Mouse (Mus musculus): ENCODE measurements around the gene Casp3.
A peak's percentile ranks its signal among the peaks of the same experiment; 100 is the strongest.
"Not testable (repeated sequence)": the region's sequence is repeated elsewhere in the genome, so short reads cannot be mapped to it uniquely, and the experiment has no call there.

The Casp3 gene

DNA sequence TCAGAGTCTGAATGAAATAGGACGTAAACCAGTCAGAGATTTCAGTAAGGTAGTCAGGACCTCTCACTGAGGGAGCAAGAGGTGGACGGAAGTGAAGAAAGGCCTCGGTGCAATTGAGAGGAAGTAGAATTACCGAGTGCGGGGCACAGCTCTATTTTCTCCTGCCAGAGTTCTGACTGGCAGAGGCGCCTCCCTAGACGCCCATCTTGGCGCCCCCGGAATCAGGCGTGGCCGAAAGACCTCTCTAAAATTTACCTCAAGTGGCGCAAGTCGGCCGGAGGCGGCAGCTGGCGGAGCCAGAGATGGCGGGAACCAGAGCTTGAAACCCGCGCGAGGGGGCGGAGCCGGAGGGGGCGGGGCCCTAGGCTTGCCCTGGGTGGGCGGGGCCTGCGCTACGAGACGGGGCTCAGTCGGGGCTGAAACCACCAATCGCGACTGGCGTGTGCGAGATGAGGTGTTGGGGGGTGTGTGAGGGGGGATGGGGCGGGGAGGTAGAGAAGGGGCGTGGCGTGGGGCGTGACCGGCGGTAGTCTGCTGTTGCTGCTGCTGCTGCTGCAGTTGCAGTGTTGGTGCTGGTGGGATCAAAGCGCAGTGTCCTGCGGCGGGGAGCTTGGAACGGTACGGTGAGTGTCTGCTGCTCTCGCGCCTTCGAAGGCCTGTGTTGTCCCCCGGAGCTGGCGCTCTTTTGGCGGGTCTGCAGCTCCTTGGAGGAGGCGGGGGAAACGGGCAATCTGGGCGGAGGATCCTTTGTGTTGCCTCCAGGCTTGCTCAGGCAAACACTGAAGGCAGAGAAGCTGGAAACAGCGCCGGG lies at the start of gene Casp3, which contains the start of gene Primpol:
Casp3 (plus strand) TSS at position 413 of the 811 bp plus-strand sequence.
Primpol (minus strand) TSS at position 334 of the 811 bp plus-strand sequence.
- DNase-seq, result peak; percentile 99

DNA sequence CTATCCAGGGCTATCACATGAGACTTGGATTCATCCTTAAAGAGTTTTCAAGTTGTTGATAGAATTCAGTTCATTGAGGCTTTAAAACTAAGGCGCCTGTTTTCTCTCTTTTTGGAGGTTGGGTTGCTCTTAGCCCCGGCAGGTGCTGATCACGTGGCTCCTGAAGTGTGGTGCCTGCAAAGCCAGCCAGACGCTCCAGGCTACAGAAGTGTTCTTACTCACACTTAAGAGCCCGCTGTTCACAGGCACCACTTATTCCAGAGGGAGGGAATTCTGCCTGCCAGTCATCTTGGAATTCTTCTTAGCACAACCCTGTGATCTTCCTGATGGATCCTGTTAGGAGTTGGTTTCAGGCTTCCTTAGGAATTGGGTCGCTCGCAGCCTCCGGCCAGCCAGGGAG lies 49.1 kb upstream of the Casp3 start:
- no peak for DNase-seq

DNA sequence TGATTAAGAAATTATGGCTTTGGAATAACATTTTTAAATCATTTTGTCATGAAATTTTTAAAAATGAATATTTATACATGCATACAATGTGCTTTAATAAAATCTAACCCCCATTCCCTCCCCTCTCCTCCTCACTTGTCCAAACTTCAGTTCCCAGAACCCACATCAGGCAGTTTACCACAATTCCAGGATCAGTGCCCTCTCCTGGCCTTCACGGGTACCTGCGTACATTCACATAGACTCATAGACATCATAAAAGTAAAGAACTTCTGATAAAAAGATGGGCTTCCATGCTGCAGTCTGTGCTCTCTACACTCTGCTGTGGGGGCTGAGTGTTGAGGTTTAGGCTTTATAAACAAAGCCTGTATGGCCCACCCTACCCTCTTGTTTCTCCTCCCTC lies 48.1 kb upstream of the Casp3 start:
- DNase-seq, result no peak

DNA sequence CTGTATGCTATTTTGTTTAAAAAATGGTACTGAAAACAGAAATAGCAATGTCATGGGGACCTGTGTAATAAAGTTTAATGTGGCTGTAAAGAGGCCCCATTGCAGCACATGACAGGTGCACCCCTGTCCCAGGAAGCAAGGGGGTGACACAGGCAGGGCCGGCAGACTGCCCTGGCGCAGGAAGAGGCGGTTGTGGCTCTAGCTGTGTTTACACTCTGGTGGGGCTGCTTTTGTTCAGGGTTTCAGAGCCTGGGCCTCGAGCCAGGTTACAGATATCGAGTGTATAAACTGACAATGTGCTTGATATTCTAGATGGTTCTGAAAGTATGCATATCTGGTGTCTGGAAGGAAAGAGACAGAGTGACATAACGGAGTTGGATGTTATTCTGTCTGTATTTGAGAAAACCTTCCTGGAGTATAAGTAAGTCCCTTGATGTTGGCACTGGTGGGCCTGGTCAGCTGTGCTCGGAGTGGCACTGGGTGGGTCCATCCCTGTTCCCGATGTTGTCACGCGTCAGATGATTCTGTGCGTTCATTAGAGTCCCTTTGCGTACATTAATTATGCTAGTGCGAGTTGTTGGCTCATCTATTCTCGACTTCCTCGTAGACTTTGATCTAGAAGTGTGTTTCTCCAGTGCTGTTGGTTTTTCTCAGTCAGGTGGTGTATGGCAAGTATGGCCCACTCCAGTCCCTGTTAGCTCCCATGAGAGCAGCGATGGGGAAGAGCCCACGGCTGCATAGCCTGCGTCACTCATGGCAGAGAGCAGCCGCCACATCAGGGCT lies 47.2 kb upstream of the Casp3 start:
- no peak for DNase-seq

DNA sequence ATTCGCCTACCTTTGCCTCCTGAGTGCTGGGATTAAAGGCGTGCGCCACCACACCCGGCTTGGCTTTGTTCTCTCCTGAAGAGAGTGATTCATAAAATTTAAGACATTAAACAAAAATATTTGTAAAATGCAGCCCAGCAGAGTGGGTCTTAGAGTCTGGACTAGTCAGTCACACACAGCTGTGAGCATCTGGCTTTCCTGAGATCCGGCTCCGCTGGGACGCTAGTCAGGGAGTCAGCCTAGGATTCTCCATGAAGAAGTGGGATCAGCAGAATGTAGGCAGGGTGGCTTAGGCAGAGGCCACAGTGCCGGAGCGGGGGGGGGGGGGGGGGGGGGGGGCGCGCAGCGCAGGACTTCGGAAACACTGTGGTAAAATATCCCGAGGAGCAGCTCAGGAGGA lies 46.4 kb upstream of the Casp3 start:
- peak; percentile 58 for DNase-seq

DNA sequence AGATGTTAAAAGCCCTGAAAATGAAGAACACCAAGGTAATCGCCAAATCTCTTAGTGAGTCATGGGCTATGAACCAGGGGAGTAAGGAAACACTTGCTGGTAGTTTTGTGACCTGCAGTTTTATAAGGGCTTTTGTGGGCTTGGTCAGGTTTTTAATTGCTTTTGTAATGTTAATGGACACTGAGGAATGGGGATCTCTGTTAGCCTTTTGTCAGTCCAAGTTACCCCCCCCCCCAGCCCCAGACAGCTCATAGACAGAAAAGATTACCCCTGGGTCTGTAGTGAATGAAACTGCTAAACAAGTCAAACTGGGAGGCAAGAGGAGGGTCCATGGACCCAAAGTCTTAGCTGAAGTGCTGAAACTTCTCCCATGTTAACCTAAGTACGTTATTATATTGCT lies 43.6 kb upstream of the Casp3 start:
- no peak for DNase-seq

DNA sequence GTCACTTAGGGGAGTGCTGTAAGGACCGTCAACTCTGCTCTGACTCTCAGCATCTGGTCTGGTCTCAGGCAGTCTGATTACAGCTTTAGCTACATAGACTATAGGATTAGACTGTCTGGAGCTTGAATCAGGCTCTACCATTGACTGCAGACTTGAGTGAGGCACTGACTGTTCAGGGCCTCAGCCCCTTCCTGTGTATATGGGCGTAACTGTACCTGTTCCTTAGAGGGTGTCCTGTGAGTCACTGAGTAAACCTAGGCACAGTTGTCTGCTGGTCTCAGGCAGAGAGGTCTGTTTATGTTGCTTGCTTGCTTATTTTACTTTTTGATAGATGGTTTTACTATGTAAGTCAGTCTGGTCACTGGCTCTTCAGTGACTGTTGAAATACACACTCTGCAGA lies 43.1 kb upstream of the Casp3 start:
- DNase-seq, result no peak

DNA sequence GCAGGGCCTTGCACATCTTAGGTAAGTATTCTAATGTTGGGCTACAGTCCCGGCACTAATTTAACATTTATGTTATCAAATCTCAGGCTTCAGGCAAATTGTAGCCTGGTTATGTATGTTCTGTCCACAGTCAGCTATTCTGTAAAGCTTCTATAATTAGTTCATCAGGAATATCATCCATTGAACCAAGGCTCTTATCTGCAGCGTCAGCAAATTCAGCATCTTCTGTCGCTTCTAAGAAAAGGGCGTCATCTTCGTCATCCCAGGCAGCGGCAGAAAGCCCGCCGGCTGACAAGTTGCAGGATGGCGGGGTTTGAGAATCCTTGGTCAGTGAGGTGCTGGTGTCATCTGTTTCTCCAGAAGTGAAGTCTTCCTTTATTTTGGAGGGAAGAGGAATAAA lies 38.3 kb upstream of the Casp3 start:
- DNase-seq, result no peak

DNA sequence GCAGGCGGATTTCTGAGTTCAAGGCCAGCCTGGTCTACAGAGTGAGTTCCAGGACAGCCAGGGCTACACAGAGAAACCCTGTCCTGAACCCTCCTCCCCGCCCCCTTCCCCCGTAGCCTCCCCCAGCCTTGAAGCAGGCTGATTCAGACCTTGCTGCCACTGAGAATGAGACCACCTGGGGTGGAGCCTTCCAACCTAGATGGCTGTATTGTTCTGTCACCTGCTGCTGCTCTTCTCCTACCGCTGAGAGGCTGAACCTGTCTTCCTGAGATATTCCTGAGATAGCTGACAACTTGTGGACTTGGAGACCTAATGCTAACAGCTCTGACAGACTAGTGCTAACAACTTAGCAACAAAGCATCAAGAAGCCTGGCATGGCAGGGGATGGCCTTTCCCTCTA lies 32.8 kb upstream of the Casp3 start:
- not testable (repeated sequence) for DNase-seq

DNA sequence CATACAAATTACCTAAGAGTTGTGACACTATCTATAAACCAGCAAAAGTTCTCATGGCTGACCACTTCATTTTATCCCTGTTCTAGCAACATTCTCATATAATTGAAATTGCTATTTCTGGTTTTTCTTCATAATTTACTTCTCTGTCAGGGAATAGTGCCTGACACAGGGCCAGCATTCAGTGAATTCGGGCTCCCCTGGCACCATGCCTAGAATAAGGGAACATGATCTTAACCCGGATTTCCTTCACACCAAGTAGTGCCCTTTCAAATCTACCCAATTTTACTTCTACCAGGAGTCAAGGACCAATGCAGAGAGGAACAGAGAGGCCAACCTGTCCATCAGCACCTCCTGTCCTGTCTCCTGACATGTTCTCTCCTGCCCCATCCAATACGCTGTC lies 31.5 kb upstream of the Casp3 start:
- no peak for DNase-seq

DNA sequence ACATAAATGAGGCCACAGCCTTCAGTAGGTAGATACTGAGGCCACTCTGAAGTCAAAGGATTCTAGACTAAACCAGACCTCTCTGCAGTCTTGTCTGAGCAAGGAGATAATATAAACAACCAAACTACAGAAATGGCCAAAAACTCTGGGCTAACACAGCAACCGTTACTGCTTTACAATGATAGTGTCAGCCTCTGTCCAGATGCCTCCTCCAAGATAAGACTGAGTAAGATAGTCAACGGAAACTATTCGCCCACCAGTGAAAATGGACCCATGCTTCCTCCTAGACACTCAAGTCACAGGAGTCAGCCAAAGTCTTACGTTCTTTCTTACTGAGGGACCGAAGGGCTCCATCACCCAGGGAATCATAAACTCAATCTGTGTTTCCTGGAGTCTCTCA lies 29.2 kb upstream of the Casp3 start:
- DNase-seq, result no peak

DNA sequence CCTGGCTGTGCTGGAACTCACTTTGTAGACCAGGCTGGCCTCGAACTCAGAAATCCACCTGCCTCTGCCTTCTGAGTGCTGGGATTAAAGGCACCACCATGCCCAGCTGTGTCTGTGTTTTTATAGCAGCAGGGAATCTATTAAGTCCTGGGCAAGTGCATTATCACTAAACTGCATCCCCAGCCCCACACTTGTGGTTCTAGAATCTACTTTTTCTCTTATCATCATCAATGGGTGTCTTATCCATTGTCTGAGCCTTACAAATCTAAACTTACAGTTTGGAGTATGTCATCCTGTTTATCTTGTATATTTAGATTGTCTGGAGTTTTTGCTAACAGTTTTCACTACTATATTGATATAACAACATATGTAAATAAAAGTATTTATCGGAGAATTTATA lies 28.4 kb upstream of the Casp3 start:
- DNase-seq, result no peak

DNA sequence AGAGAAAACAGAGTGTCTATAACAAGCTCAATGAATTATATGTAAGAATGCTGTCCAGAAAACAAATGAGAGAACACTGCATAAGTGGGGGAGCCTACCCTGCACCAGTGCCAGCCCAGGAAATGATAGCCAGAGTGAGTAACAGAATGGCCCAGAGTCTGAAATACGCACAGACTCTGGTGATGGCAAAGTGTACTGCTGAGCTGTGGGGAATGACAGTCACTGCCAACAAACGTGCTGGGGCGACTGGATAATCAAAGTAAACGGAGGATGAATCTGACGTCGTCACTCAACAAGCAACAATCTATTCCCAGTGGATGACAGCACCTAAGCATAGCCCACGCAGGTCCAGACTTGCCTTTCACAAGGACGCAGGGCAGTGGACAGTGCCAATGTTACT lies 24.0 kb upstream of the Casp3 start:
- DNase-seq, result no peak

DNA sequence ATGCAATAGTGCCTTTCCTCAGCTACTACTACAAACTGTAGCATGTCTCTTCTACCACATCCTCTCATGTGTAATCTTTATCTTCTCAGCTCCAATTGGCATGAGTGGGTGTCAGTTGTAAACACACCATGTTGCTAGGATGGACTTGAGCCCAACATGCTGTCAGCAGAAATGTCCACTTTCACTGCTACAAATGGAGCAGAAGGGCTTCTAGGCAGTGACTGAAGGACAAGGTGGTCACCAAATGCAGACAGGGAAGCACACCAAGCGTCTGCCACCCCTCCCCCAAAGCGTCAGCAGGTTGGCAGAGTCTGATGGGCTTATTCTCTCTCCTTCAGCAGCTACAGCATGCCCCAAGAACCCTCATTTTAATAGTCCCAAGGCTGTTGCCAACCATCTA lies 23.3 kb upstream of the Casp3 start:
- no peak for DNase-seq

DNA sequence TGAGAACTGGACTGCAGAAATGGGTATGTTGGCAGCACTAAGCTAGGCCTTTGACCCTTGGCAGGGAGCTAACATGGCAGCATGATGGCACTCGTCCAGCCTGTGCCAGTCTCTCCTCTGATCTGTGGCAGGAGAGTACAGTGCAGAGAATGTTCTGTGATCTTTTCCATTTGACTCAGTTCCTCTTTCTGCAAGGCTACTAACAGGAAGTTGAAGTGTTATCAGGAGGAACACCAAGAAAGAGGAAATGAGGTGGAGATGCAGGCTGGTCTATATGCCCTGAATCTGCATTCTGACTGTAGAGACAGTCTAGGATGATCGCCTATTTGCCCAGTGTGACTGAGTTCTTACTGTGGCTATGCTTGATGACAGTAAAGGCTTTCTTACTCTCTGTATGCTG lies 21.5 kb upstream of the Casp3 start:
- DNase-seq, result peak; percentile 27

DNA sequence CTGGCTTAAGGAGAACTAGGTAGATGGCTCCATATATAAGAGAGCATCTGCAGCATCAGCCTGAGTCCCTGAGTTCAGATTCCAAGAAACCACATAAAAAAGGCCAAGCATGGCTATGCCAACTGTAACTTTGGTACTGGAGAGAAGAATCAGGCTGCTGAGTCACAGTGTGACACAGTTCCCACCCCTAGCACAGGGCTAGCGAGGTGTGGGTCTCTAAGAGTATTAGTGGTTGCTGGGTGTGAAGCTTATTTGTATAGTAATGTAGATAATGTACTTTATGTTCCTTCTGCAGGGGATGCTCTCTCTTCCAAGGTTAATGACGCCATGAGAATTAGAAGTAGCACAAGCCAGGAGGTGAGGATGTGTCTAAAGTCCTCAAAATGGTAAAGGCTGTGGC lies 20.6 kb upstream of the Casp3 start:
- no peak for DNase-seq

DNA sequence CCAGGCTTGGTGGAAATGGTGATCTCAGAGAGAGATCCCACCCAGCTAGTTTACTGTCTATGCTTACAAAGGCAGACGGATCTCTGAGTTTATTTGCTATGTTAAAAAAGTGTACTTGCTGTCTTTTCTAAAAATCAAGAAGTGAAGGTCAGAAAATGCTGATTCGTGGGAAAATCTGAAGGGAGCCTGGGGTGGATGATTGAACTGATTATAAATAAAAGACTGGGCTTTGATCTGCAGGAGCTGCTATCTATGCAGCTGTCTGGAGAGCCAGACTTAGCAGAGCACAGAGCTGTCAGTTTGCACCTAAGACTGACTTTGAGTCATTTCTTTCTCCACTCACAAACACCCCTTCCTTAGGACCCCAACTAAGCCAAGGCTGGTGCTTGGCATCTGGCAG lies 19.7 kb upstream of the Casp3 start:
- no peak for DNase-seq

DNA sequence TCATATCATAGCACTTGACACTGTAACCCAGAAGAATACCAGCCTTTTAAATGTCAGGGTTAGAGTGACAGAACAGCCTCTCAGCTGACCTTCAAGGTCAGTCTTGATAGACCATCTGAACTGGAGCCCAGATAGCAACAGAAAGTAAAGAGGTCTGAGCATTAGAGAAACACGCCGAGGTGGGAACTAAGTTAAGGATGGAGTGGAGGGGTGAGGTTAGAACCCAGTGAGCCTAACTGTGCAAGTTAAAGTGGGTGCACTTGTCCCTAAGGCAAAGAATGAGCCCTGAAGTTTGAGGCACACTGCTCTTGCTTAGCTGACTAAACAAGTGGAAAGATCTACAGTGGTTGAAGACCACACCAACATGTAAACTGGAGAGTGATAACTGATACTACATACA lies 19.0 kb upstream of the Casp3 start:
- DNase-seq, result no peak

DNA sequence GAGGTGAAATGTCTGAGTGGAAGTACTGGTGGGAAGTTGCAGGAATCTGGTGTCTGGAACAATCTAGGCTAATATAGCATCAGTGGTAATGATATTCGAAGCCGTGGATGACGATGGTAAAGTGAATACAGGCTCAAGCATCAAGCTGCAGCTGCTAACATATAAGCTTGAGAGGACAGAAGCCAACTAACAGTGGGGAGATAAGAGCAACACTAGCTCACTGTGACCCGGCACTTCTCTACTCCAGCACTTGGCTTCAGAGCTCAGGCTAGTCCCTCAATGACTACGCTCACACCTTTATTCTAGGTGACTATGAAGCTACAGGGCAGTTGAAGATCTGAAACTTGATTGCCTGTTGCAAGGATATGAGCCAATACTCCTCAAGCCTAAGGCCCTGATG lies 18.3 kb upstream of the Casp3 start:
- DNase-seq, result no peak

DNA sequence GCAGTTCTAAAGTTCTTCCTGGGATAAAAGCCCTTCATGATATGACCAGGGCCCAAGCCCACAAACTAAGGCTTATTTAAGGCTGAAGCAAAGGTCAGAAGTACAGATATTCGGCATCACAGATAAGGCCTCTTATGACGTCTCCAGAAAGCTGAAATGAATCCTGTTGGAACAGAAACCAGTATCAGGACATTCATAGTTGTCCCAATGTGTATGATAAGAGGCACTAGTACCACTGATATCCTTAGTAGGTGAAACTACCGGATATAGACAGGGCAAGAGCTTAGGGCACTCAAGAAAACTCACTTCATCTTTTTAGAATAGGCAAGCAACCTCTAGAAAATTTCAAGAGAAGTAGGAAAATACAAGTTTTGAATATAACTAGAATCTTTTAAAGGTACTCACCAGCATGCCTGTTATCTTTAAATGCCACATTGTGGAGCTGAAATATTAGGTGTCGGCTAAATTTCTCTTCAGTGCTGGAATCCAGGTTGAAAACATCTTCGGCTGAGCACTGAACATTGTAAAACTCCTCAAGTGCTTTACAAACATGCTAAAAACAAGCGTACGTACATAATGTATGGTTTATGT lies 17.7 kb upstream of the Casp3 start:
- no peak for DNase-seq

DNA sequence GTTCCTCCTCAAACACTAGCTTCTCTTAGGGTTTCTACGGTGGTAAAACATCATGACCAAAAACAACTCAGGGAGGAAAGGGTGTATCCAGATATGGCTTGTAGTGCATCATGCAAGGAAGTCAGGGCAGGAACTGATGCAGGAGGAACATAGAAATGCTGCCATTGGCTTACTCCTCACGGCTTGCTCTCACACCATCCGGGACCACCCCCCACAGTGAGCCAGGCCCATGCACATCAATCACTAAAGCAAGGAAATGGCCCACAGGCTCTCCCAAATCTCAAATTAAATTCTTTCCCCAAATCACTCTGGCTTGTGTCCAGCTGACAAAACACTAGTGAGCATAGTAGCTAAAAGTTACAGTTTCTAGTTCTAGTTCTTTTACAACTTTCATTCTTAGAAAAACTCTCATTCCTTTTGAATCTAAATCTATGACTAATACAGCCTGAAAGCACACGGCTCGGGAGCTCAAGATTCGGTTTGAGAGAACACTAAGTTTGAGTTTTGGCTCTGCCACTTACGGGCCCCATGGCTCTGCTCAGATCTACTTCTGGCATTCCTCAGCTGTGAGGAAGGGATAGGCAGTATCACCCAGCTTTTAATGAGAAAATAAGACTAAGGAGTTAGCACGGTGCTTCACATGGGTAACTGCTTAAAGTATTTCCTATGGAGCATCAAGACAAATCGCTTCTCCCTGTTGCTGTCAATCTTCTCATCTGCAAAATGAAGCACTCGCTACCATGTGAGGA lies 16.0 kb upstream of the Casp3 start:
- no peak for DNase-seq

DNA sequence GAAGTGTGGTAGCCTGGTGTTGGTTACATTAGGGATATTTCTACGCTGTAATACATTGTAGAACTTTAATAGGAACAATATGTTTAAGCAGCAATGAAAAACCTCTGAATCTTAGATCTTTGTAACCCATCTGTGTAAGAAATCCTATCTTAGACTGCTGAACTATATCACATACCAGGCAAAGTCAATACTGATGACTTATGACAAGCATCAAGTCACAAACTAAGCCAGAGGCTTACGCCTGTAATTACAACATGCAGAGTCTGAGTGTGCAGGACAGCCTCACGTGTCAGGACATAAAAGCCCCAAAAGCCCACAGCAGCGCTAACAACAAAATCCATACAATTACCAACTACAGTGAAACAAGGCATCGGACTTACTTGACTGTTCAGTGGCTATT lies 13.5 kb upstream of the Casp3 start:
- no peak for DNase-seq

DNA sequence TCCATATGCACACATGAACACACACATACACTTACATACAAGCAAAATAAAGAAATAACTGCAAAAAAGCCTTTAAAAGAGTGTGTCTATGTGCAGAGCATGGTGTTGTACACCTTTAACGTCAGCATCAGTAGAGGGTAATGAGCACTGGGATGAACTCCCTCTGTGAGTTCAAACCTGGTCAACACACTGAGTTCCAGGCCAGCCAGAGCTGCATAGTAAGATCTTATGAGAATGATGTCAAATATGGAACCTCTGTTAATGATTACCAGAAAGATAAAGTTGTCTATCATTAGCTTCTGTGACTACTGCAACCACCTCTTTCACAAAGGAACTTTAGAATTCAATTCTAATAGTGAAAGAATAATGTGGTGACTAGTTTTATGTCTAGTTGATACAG lies 10.2 kb upstream of the Casp3 start:
- DNase-seq, result no peak
